Mouse (Mus musculus): Measurements from ENCODE around the gene Parpbp.

Parpbp gene

DNA sequence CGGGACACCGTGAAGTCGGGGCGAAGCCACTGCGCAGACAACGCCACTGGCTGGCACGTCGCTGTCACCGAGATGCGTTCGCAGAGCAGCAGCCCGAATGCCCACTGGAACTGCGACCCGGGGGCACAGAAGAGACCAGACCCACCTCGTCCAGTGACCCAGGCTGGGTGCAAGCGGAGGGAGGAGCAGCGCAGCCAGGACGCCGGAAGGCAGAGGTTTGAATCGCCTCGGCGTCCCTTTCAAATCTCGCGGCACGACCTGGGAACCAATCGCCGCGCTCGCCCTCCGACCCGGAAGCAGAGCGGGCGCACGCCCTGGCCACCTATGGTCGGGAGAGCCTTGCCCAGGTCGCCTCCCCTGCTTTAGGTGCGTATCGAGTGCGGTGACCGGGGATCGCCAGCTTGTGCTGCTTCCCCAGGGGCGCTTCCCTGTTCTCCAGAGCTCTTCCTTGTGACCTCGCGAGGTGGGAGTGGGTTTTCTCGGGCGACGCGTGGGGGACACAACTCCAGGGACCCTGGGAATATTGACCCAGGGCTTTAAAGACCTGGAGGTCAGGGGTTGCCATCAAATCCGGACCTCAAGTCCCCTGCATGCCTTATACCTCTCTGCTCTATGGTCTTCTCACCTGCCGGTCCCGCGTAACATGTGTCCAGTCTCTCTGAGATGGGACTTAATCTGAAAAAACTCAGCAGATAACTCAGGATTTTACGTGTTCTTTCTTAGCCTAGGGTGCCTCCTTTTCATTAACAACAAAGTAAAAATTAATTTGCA is at the start of gene Parpbp, which contains the start of gene Nup37:
Gene Parpbp (minus strand): TSS at position 235 of the 771 bp plus-strand sequence.
Gene Nup37 (plus strand): TSS at position 286 of the 771 bp plus-strand sequence.
- DNase-seq (ENCODE audit: low read depth, low spot score), result peak; percentile 74

DNA sequence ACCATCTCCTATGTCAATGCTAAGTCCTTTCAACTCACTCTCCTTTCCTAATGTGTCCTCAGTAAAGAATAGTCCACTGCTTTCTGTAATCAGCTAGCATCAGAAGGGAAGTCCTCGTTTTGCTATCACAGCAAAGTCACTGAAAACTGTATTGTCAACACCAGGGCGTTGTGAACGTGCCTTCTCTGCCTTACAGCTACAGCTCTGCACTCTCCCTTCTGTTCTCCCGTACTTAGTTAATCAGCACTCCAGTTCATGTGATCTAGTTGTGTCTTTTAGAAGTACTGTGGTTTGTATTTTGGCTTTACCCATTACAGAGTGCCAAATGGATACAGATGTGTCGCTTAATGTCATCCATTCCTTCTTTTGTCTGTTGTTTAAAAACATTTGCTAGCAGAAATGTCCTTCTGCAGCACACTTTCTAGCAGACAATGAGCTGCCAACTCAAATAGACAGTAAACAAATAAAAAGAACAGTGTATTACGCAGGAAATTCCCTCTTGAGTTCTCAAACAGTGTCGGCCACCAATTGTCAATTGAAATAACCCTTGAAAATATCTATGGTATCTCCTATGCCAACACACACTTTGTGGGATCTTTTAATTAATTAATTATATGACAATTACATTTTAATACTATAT is 20.8 kb upstream of the Parpbp start:
- DNase-seq (ENCODE audit: low read depth, low spot score), result no peak

DNA sequence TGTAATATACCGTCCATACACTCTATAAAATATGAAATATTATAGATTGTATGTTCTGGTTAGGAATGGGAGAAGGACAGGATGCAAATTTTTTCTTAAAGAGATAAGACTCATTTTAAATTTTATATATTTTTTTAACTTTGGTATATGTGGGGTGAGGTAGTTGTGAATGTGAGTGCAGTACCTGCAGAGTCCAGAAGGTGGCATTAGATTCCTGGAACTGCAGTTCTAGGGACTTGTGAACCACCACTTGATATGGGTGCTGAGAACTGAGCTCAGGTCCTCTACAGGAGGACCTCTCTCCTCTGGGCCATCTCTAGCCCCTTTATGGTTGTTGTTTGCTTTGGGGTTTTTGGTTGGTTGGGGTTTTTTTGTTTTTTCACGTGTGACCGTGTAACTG is 19.4 kb upstream of the Parpbp start:
- DNase-seq (ENCODE audit: low read depth, low spot score), result peak; percentile 16

DNA sequence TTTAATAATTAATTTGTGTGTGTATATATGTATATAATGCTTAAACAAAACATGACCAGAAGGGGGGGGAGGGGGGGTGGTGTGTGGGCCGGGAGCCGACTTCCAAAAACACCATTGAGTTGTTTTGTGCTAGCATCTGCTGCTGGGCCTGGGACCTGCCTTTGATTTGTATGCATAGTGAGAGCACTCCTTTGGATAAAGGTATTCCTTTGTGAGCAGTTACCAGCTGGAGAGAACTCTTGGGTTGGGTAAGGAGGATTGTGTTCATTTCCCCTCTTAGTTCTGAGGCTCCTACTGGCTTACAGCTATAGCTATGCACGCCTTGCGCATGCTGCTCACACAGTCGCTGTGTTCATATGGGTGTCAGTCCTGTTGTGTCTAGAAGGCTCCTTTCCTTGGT is 15.9 kb upstream of the Parpbp start:
- no peak for DNase-seq (ENCODE audit: low read depth, low spot score)

DNA sequence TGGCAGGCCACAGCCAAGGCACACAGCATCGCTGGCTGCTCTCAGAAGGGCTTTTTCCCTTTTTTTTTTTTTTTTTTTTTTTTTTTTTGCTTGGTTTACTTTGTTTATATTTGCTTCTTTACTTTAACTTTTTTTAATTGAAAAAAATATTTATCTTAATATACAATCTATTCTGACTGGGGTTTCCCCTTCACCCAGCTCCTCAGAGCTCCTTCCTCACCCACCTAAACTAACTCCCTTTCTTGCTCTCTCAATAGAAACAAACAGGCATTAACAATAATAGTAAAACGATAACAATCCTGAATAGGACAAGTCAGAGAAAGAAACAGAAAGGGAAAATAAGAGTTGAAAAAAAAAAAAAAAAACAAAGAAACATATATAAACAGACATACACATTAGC is 15.4 kb upstream of the Parpbp start:
- DNase-seq (ENCODE audit: low read depth, low spot score), result no peak

DNA sequence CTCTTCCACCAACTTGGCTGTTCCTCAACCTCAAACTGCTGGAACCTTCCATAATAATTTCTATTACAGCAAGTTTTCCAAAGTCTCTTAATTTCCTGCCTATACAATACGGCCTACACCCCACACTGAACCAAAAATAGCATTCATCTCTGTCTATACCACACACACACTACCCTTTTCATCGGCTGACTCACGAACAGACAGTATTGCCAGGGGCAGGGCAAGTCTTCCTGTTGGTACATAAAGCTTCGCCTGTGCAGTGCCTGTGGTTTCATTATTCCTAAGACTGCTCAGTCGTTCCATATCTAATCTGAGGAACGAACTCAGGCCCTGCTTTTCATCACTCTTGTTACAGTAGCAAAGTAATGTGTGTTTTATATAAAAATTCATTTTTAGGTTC is 4.9 kb upstream of the Parpbp start:
- DNase-seq (ENCODE audit: low read depth, low spot score), result no peak

DNA sequence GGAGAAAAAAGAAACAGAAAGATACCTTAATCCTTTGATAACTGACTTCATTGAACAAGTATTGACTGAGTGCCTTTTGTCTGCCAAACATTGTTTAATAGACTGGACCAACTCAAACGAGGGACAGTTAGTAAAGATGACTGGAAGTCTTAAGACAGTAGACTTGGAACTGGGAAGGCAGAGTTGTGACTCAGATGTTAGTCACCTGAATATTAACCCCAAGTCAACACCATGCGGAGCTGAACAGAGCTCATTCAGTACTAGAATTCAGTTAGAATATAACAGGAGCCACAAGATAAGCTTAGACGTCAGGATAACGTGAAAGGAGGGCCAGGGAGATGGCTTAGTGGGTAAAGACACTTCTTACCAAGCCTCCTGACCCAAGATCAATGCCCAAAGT is 3.6 kb upstream of the Parpbp start:
- DNase-seq (ENCODE audit: low read depth, low spot score), result no peak

DNA sequence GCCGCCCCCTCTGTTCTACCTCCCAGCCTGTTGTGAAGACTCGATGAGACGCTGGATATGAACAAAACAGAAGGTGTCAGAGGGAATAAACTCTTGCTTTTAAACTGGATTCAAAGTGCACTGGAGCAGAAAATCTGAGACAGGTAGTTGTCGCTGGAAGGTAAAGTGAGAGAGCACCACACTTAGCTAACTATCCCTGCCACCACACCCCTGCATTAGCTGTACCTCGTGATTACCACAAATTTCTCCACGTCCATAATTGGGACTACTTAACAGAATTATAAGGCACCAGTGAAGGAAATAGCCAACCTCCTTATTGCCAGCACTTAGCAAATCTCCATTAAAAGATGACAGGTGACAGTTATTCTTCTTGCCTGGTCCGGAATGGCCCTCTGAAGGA is 554 bp downstream of the Parpbp start:
- DNase-seq (ENCODE audit: low read depth, low spot score), result no peak

DNA sequence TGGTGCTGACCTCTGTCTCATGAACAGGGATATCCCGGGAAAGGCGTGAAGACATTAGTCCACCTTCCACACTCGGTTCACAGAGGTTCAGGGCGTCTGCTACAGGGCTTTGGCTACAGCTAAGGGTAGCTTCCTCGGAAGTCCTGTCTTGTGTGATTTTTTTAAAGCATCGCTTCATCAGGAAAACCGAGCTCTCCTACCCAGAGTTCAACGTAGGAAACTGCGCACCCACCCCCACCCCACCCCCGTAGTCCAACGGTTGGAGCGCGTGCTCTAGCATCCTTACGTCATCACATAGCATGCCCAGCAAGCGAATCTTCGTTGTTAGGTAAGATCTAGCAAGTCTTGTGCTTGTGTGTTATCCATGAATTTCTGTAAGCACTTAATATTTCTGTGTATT is 11.1 kb downstream of the Parpbp start:
- DNase-seq (ENCODE audit: low read depth, low spot score), result no peak

DNA sequence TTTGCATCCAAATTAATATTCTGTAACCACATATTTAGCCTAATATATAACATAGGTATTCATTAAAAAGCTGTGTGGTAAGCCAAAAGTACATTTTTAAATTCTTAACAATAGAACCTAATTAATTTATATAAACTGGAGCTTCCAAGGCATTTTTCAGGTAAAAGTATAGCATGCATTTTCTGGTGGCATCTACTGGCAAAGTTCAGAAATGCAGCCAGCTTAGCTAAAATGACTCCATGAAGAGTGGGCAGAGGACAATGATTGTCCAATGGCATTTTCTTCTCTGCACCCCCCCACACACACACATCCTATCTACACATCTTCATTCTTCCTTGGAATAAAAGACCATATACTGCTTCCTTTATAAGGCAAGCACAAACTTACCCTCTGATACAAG is 27.0 kb downstream of the Parpbp start:
- DNase-seq (ENCODE audit: low read depth, low spot score), result no peak

DNA sequence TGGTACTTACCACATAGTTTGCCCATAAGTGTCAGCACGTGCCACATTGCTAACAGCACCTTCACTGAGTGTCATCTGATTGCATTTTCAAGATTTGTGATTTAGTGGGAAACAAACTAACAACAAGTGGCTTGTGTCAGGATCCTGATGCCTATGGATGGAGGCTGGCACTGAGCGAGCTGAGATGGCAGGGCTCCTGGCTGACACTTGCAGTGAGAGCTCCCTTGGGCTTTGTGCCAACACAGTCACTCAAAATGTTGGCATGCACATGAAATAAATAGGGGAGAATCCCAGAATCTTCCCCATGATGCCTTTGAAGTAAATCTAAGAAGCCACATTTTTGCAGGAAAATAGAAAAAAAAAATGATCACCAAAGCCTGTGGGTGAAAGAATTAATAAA is 33.5 kb downstream of the Parpbp start:
- no peak for DNase-seq (ENCODE audit: low read depth, low spot score)

DNA sequence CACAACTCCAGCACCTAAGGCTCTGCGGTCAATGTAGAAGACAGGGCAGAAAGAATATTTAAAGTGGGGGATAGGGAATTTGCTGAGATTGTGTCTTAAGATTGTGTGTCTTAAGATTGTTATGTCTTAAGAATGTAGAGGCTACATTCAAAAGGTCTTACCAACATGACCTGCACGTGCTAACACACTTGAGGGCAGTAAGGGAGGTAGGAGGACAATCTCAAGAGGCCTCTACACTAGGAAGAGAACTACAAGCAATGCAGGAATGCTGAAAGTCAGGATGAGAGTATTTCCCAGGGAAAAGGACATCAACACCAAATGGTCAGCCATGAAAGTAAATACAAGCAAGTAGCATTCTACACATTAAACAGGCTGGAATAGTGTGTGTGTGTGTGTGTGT is 40.6 kb downstream of the Parpbp start:
- DNase-seq (ENCODE audit: low read depth, low spot score), result no peak

DNA sequence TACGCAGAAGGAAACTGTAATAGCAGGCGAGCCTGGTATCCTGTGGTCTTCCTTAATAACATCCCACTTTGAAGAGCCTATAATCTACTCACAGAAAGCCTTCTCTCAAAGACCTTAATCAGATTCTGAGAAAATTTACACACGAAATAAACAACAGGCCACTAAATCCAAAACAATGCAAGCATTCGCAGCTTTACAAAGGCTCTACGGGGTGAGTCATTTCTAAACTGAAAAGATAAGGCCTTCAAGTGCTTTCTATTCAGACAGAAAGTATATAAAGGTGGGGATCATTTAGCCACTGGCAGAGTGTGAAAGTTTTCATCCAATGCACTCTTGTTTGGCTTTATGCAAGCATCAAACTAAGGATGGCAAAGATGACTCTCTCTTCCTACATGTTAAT is 56.0 kb downstream of the Parpbp start, which contains the start of gene Pmch:
Gene Pmch (plus strand): TSS at position 301 of the 400 bp plus-strand sequence.
- no peak for DNase-seq (ENCODE audit: low read depth, low spot score)

DNA sequence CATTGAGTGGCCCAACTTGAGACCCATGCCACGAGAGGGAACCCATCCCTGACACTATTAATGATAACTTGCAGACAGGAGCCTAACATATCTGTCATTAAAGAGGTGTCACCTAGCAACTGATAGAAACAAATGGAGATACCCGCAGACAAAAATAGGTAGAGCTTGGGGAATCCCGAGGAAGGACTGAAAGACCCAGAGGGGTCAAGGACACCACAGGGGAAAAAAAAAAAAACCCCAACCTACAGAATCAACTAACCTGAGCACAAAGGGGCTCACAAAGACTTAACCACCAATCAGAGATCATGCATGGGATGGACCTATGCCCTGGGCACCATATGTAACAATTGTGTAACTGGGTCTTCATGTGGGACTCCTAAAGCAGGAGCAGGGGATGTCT is 79.4 kb downstream of the Parpbp start:
- no peak for DNase-seq (ENCODE audit: low read depth, low spot score)

DNA sequence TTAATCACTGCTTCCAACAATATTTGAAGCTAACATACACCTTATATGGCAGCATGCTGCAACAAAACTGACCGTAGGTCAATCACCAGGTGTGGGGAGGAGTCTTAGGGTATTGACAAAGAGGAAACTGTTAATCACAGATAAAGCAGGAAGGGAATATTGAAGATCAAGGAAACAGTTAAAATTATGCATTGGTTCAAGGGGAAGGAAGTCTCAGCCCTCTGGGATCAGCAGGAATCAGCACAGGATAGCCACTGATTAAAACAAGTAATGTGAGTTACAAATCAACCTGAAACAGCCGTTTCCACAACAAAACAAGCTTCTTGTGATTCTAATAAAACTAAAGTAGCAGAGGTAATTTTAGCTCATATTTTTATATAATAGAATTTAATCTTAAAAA is 81.9 kb downstream of the Parpbp start:
- DNase-seq (ENCODE audit: low read depth, low spot score), result no peak

DNA sequence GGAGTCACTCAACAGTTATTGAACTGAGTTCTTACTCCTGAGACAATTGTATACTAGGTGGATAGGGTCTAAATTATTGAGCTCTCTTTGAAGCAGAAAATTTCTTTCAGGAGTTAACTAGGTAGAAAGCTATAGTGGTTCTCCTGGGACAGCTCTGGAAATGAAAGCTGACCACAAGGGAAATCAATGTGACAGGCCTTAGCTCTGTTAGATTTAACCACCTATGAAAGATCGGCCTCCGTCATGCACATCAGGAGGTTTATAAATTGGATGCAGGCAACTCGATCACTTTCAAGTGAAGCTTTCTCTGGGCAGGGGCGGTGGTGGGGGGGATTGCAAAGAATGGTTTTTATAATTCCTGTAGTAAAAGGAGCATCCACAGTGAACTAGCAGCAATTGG is 83.3 kb downstream of the Parpbp start:
- no peak for DNase-seq (ENCODE audit: low read depth, low spot score)

DNA sequence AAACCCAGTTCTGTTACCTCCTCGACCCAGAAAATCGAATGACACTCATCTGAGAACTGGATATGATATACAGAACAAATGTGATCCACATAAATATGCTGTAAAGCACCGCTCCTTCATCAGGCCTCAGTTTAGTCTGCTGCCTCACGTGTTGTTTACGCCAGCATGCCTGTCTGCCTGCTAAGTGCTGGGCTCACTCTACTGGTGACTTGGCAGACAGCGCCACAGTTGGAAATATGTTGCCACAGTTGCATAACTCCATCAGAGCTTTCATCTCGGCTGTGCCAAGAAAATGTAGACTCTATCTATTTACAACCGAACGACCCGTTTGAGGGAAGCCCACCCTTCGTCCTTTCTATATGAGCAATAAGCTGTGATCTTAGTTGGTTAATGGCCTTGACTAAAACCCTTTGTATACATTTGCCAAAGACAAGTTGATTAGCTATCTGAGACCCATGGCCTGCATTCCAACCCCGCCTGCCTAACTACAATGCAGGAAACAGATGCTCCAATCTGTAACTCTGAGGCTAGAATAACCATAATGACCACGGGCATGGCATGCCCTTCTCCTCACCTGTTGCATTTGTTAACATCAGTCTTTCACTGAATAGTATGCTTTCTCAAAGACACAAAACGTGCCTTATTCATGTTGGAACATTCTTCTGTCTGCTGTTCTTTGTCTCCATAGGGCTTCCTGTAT is 89.6 kb downstream of the Parpbp start:
- no peak for DNase-seq (ENCODE audit: low read depth, low spot score)

DNA sequence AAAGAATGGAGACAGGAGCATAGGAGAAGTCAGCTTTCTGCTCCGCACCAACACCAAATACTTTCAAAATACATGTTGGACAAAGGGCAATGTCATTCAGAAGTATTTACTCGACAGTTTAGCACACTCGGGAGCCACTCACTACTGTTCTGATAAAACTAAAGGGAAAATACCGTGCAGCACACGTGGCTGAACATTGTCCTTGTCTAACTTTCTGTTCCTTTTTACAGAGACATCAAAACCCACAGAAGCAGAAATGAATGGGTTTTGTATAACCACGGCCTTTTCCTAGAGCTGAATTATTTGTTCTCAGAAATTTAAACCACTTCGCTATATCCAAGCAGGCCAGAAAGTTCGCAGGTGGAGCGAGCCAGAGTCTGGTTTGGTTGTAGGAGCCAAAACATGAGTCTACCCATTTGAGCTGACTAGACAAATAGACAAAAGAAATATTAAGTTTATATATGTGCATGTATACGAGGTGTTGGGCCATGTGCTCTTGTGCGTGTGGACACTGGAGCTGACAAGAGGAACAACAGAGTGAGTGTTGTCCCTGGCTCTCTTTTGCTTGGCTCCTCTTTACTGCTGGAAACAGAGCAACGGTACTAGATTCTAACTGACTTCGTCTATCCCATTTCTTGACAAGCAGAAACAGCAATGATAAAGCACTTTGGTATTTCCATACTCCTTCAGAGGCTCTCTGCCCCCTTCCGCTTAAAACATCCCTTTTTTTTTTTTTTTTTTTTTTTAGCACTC is 92.3 kb downstream of the Parpbp start:
- no peak for DNase-seq (ENCODE audit: low read depth, low spot score)

DNA sequence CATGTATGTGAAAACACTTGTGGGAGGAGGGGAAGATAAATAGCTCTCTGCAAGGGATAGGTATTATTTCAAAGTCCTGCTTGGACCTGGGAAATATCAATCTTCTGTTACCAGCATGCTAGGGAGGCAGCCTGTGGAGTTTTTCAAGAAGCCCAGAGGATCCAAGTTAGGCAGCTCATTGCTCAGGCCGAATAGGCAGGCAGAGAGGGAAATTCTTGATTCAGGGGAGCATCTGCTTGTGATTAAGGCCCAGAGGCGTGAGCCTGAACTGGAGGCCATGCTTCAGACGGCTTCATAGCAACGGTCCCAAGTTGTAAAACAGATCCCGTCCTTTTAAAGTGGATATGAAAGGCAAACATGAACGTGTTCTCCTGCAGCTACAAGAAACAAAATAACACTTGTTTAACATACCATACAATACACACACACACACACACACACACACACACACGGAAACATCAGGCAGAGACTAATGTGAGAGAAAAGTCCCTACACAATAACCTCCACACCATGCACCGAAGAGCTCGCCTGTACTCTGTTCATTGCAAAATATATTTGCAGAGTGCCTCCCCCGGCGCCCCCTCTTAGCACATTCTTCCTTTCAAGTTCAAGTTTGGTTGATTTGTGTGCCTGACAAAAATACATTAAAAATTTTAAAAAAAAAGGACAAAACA is 100.5 kb downstream of the Parpbp start:
- no peak for DNase-seq (ENCODE audit: low read depth, low spot score)

DNA sequence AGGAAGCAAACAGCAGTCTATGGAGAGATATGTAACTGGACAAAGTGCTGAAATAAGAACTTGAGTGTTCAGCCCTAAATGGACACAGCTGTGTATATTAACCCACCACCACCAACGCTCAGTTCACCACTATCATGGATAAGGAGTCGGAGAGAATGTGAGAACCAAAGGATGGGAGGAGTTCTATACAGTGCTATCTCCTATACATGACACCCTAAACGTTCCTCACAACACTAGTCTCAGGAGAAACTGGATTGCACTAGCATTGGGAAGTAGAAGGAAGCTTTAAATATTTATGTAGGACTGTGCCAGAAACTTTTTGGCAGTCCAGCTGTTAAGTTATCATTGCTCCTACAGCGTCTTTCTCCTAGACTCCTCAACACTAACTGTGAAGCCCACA is 102.4 kb downstream of the Parpbp start:
- no peak for DNase-seq (ENCODE audit: low read depth, low spot score)

Data from WW6 (cell line).